Mouse (Mus musculus) cerebellum, adult 2 months (tissue): Measurements from ENCODE around the gene Foxp1.

Experiments
- CTCF ChIP-seq: fragments of 200-500 bp; IDR thresholded peaks from 2 replicates; pipeline ENCODE4 v1.5.1; 2011; ENCODE audit warnings: low read depth, mild to moderate bottlenecking, control low read depth, low read length, moderate library complexity, borderline replicate concordance; ENCODE audit not compliant: insufficient read depth
- POLR2A ChIP-seq: fragments of 200-500 bp; IDR thresholded peaks from 2 replicates; pipeline ENCODE4 v1.6.1; 2011; ENCODE audit warnings: low read length, control low read depth, borderline replicate concordance; ENCODE audit not compliant: insufficient read depth

- TF ChIP-seq CTCF (no peak), POLR2A (no peak)
Measured at GRCm38 (mm10) chr6:98994104-98994787, 528.3 kb downstream of the Foxp1 start.
